Mouse (Mus musculus) thymus, postnatal 0 days (tissue): ENCODE measurements around the gene Trim33. TPM values are rescaled to one million over a fixed set of nuclear protein-coding genes. Genes with fewer than 3 reads are reported as not detected.

Source experiments
- DNase-seq: peaks from one replicate; pipeline ENCODE4 v3.0.0-alpha.2; 2015; ENCODE audit warnings: low spot score
- polyA plus RNA-seq: library from polyadenylated mRNA; unstranded; fragments of >200 nt; fragmentation: Nextera tagmentation; extraction: Ambion mirVana; gene quantifications from 2 replicates; pipeline ENCODE4 v1.2.1, GENCODE M21; 2015

Trim33 gene
- 12.1 and 19.0 TPM in 2 replicates for polyA plus RNA-seq

- peak; percentile 97 for DNase-seq
Observed at GRCm38 (mm10) chr3:103279182-103280149, at the start of gene Trim33. Gene Trim33, plus strand, starts transcription at chr3:103279293.

- no peak for DNase-seq
Observed at GRCm38 (mm10) chr3:103232398-103232797, 46.7 kb upstream of the Trim33 start.

GRCm38 (mm10) chr3:103241524-103241923, 37.6 kb upstream of the Trim33 start:
- no peak for DNase-seq

- DNase-seq = no peak
Observed at GRCm38 (mm10) chr3:103242156-103242555, 36.9 kb upstream of the Trim33 start.

- no peak for DNase-seq
Observed at GRCm38 (mm10) chr3:103243491-103243890, 35.6 kb upstream of the Trim33 start.

- DNase-seq = no peak
Observed at GRCm38 (mm10) chr3:103246627-103247260, 32.3 kb upstream of the Trim33 start.

GRCm38 (mm10) chr3:103256089-103256819, 22.8 kb upstream of the Trim33 start:
- DNase-seq = no peak

GRCm38 (mm10) chr3:103262802-103263417, 16.2 kb upstream of the Trim33 start:
- DNase-seq = no peak

GRCm38 (mm10) chr3:103278561-103279181, 422 bp upstream of the Trim33 start:
- no peak for DNase-seq

- DNase-seq = peak; percentile 62
Observed at GRCm38 (mm10) chr3:103280241-103280761, 1.2 kb downstream of the Trim33 start.

- no peak for DNase-seq
Observed at GRCm38 (mm10) chr3:103280875-103281274, 1.8 kb downstream of the Trim33 start.

GRCm38 (mm10) chr3:103288761-103289160, 9.7 kb downstream of the Trim33 start:
- no peak for DNase-seq

- no peak for DNase-seq
Observed at GRCm38 (mm10) chr3:103291087-103291486, 12.0 kb downstream of the Trim33 start.

- DNase-seq = no peak
Observed at GRCm38 (mm10) chr3:103305411-103305982, 26.4 kb downstream of the Trim33 start.

GRCm38 (mm10) chr3:103309252-103309651, 30.2 kb downstream of the Trim33 start:
- DNase-seq = no peak

GRCm38 (mm10) chr3:103309750-103310149, 30.7 kb downstream of the Trim33 start:
- DNase-seq = no peak

- DNase-seq = no peak
Observed at GRCm38 (mm10) chr3:103314291-103314690, 35.2 kb downstream of the Trim33 start.

GRCm38 (mm10) chr3:103335371-103335770, 56.3 kb downstream of the Trim33 start:
- DNase-seq = no peak

- no peak for DNase-seq
Observed at GRCm38 (mm10) chr3:103346658-103347057, 67.6 kb downstream of the Trim33 start.

- DNase-seq = no peak
Observed at GRCm38 (mm10) chr3:103353518-103353917, 74.4 kb downstream of the Trim33 start.
